Mouse (Mus musculus): ENCODE data around the gene Slc25a47.

DNA sequence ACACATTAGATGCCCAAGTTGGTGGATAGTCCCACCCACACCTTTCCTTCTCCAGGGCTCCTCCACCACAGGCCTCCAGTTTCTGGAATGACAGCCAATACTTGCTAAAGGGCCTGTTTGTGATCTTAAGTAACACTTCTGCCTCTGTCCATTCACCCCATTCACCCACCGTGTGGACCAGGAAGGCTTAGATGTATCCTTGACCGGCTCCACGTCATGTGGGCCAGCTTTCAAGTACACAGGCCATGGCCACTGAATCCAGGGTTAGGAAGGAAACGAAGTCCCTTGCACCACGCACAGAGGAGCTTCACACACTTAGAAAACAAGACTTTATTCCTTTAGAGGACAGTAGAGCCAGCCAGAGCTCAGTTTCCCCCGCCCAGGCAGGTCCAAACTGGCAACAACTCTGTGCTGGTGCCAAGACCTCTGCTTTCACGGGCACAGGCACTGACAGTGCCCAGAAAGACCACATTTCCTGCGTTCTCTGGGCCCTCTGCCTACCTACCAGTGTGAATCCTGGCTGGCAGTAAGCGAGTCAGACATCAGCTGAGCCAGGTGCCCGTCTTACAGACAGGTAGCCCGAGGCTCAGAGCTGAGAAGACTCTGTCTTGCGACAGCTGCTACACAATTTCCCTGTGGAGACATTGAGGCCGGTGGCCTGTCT is 10.2 kb upstream of the Slc25a47 start:
- no peak for TF ChIP-seq POLR2A (IDR thresholded peaks at IDR 0.05; ENCODE audit: extremely low read depth, insufficient read depth, low read length)
- TF ChIP-seq CTCF (IDR thresholded peaks at IDR 0.05; ENCODE audit: extremely low read depth, insufficient read depth, low read length): no peak
